Mouse (Mus musculus): ENCODE results near the gene Atp6v0d1.

DNA sequence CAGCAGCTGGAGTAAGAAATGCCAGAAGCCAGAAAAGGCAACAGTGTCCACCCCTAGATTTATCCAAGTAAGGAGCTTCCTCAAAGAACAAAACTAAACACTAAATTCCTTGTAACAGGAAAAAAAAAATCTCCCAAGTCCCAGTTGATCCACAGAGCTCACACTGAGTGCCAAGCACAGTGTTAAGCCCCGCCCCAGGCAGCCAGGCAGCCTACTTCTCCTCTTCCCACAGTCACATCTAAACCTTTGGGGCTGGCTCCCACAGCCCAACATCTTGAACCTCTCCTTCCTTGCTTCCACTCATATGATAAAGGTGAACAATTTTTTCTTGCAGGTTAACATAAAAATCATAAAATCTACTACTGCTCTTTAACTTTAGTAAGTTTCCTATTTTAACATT is 2.0 kb downstream of the Atp6v0d1 start:
- no peak for TF ChIP-seq ZNF384 (IDR thresholded peaks at IDR 0.05; ENCODE audit: low read depth, low read length)
- TF ChIP-seq POLR2A (IDR thresholded peaks at IDR 0.05; ENCODE audit: control insufficient read depth in 1 of 2, insufficient read depth in 1 of 2, low read depth in 1 of 2, low read length in 2 of 2, poor library complexity in 1 of 2) = no peak
- TF ChIP-seq CTCF (IDR thresholded peaks at IDR 0.05 in 2 of 3, conservative IDR thresholded peaks at IDR 0.05 in 1 of 3; ENCODE audit: control insufficient read depth in 1 of 3, insufficient read depth in 1 of 3, low read depth in 2 of 3, low read length in 3 of 3, poor library complexity in 1 of 3, severe bottlenecking in 1 of 3) = no peak

Data from MEL (cell line).